In genomic region chr10:85183619-85184018, GRCm38 (mm10) we compare ENCODE assay signal across 8 mouse cellular contexts. TPM values are rescaled to one million over a fixed set of nuclear protein-coding genes. Genes with fewer than 3 reads are reported as not detected.
DNase-seq lines count a peak whose midpoint lies in the region; ATAC-seq lines count a peak whose summit lies in the region.

No protein-coding gene starts in this region.

- peaks cover 8% of the 10 kb centered on the region for H3K4me1 ChIP-seq in intestine, embryonic 14.5 days (replicated peaks; ENCODE audit: control insufficient read depth, insufficient read depth, low read length)
- peaks cover 8% of the 10 kb centered on the region for H3K4me1 ChIP-seq in limb, embryonic 12.5 days (replicated peaks)
- peaks cover 10% of the 10 kb centered on the region for H3K4me1 ChIP-seq in midbrain, embryonic 14.5 days (ENCODE audit: control insufficient read depth, insufficient read depth, low read length)

- no peaks in the 10 kb centered on the region for H3K36me3 ChIP-seq in intestine, embryonic 14.5 days (ENCODE audit: control insufficient read depth, insufficient read depth, low read length)
- peaks cover 4% of the 10 kb centered on the region; the same call in 1 of the 2 replicates for H3K36me3 ChIP-seq in limb, embryonic 12.5 days
- H3K36me3 ChIP-seq in midbrain, embryonic 14.5 days (ENCODE audit: control insufficient read depth, insufficient read depth, low read length) = no peaks in the 10 kb centered on the region

- H3K9ac ChIP-seq in intestine, embryonic 14.5 days (ENCODE audit: low read length) = peak overlapping the region; percentile 41
- H3K9ac ChIP-seq in limb, embryonic 12.5 days (replicated peaks) = peak overlapping the region; percentile 83
- no peak overlapping the region; the same call in 1 of the 2 replicates for H3K9ac ChIP-seq in midbrain, embryonic 14.5 days (replicated peaks; ENCODE audit: low read length)

- H3K9me3 ChIP-seq in intestine, embryonic 14.5 days (ENCODE audit: control insufficient read depth, low read length) = no peaks in the 10 kb centered on the region
- H3K9me3 ChIP-seq in limb, embryonic 12.5 days = no peaks in the 10 kb centered on the region
- no peaks in the 10 kb centered on the region for H3K9me3 ChIP-seq in midbrain, embryonic 14.5 days (ENCODE audit: control insufficient read depth, low read length)

- H3K27ac ChIP-seq in intestine, embryonic 14.5 days (ENCODE audit: low read depth) = no peak overlapping the region
- no peak overlapping the region for H3K27ac ChIP-seq in limb, embryonic 12.5 days
- peak overlapping the region; percentile 90 for H3K27ac ChIP-seq in midbrain, embryonic 14.5 days (replicated peaks; ENCODE audit: low read depth, low read length)

- under 1% methylated on average over 11 of the region's 11 CpGs for WGBS in intestine, embryonic 14.5 days
- 2% methylated on average over 11 of the region's 11 CpGs for WGBS in limb, embryonic 12.5 days
- WGBS in midbrain, embryonic 14.5 days = 0% methylated on average over 11 of the region's 11 CpGs

- H3K27me3 ChIP-seq in intestine, embryonic 14.5 days (replicated peaks; ENCODE audit: control insufficient read depth, insufficient read depth, low read length) = no peaks in the 10 kb centered on the region
- no peaks in the 10 kb centered on the region; the same call in 1 of the 2 replicates for H3K27me3 ChIP-seq in limb, embryonic 12.5 days
- no peaks in the 10 kb centered on the region for H3K27me3 ChIP-seq in midbrain, embryonic 14.5 days (ENCODE audit: control insufficient read depth, insufficient read depth, low read length)

- peak overlapping the region; percentile 85 for H3K4me3 ChIP-seq in intestine, embryonic 14.5 days (ENCODE audit: low read depth, low read length)
- peak overlapping the region; percentile 83 for H3K4me3 ChIP-seq in limb, embryonic 12.5 days (replicated peaks)
- H3K4me3 ChIP-seq in midbrain, embryonic 14.5 days (replicated peaks; ENCODE audit: low read depth, low read length) = peak overlapping the region; percentile 92

- H3K4me2 ChIP-seq in intestine, embryonic 14.5 days (ENCODE audit: low read length) = peak overlapping the region; percentile 98
- H3K4me2 ChIP-seq in limb, embryonic 12.5 days = peak overlapping the region; percentile 96
- peak overlapping the region; percentile 99 for H3K4me2 ChIP-seq in midbrain, embryonic 14.5 days (ENCODE audit: low read length)

- DNase-seq in right cerebral cortex, adult 2 months (ENCODE audit: low spot score in 2 of 2) = peak; percentile 48 to 56
- no peak for DNase-seq in right cerebral cortex, postnatal 14 days
- peak; percentile 42 for DNase-seq in cerebellum, adult 8-10 months
- DNase-seq in frontal cortex, adult 2 months (ENCODE audit: extremely low spot score in 1 of 2, low spot score in 1 of 2) = peak; percentile 38 to 73
- peak; percentile 81 for DNase-seq in intestine, embryonic 14.5 days (ENCODE audit: low spot score)
- peak; percentile 90 for DNase-seq in midbrain, embryonic 14.5 days
- DNase-seq in testis, postnatal 14 days (ENCODE audit: low spot score) = peak; percentile 16

- ATAC-seq in intestine, embryonic 14.5 days (replicated peaks; ENCODE audit: low FRiP score, low TSS enrichment, low read depth) = no peak
- ATAC-seq in limb, embryonic 12.5 days (ENCODE audit: insufficient number of reproducible peaks, insufficient read depth, low FRiP score, low TSS enrichment, low read depth) = no peak
- ATAC-seq in midbrain, embryonic 14.5 days (ENCODE audit: low FRiP score, low TSS enrichment) = no peak

RNA-seq across cellular contexts. Expression of gene Cry1, which starts 1.2 kb away (rescaled TPM):
- polyA plus RNA-seq in frontal cortex, adult 2 months (2012; rRNA removed) = 13.2 and 14.4 TPM in 2 replicates
- polyA plus RNA-seq in intestine, embryonic 14.5 days (2014; fragmentation: Nextera tagmentation; extraction: Ambion mirVana) = 24.7 and 24.8 TPM in 2 replicates
- polyA plus RNA-seq in limb, embryonic 12.5 days (2016; fragmentation: Nextera tagmentation; extraction: Ambion mirVana) = 43.0 and 44.8 TPM in 2 replicates
- polyA plus RNA-seq in midbrain, embryonic 14.5 days (2014; fragmentation: Nextera tagmentation; extraction: Ambion mirVana) = 26.1 and 40.3 TPM in 2 replicates

RNA-seq across cellular contexts. Expression of gene Mterf2, which starts 55.8 kb away (rescaled TPM):
- 19.8 and 22.6 TPM in 2 replicates for polyA plus RNA-seq in frontal cortex, adult 2 months (2012; rRNA removed)
- polyA plus RNA-seq in intestine, embryonic 14.5 days (2014; fragmentation: Nextera tagmentation; extraction: Ambion mirVana) = 17.0 and 17.2 TPM in 2 replicates
- polyA plus RNA-seq in limb, embryonic 12.5 days (2016; fragmentation: Nextera tagmentation; extraction: Ambion mirVana) = 25.1 and 25.6 TPM in 2 replicates
- polyA plus RNA-seq in midbrain, embryonic 14.5 days (2014; fragmentation: Nextera tagmentation; extraction: Ambion mirVana) = 31.3 and 35.7 TPM in 2 replicates
